Mouse (Mus musculus): ENCODE results near the gene Dock8. TPM values are rescaled to one million over a fixed set of nuclear protein-coding genes. Genes with fewer than 3 reads are reported as not detected.

Dock8 gene
- 13.7 TPM for polyA plus RNA-seq (2014; fragmentation: Illumina TruSeq; extraction: RNeasy Lipid Tissue Mini Kit (QIAGEN cat#74804))

DNA sequence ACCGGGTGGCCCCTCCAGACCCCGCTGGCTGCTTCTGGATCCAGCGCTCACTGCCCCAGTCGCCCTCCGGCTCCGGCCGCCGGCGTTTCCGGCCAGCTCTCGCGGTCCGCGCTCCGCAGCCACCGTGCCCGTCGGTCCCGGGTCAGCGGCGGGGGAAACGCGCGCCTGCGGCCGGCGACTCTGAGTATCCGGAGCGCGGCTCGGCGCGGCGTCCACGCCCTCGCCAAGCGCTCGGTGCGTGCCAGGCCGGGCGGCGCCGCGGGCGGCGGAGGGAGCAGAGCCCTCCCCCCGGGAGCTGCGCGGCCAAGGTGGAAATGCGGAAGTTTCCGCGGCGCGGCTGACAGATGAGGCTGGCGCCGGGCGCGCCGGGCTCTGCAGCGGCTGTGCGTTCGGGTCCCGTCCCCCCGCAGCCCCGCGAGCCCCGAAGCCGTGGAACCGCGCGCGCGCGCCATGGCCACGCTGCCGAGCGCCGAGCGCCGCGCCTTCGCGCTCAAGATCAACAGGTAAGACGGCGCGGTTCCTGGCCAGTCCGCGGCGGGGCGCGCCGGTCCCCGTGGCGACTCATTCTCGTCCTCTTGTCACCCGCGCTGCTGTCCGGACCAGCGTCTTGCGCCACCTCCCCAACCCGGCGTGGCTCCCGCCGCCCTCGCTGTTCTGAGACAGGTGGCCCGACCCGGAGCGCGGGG, at the start of gene Dock8:
Dock8 (plus strand) TSS at position 334 of the 686 bp plus-strand sequence.

DNA sequence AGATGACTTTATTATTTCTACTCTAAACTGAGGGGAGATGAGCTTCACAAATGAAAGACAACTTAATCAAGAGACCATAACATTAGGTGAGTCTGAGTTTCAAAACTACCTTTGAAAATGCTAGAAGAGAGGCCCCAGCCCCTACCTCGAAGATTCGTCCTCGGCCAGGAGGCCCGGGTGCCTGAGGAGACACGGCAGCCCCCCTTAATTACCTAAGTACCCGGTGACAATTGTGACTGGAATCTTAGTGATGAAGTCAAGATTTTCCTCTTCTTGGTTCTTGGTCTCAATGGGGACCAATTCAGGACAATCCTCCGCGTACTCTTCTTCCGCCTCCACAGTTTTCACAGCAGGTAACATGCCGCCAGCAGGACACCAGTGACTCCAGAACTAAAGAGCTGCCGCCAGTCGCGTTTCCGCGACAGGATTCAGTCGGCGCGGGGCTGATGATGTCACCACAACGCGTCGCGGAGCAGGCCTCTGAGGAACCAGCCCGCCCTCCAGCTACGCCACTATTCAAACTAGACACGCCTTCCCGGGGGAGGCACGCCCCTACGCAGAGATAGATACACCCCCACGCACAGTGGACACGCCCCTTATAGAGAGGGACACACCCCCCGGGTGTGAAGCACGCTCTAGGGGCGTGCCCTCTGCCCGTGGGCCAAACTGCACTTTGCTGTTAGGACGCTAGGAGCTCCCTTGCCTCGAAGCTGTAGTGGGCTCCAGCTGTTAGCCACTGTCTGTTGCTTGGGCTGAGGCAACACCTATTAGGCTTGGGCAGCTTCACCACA, 38.0 kb upstream of the Dock8 start, which contains the start of gene Cbwd1:
Cbwd1 (minus strand) TSS at position 439 of the 791 bp plus-strand sequence.

DNA sequence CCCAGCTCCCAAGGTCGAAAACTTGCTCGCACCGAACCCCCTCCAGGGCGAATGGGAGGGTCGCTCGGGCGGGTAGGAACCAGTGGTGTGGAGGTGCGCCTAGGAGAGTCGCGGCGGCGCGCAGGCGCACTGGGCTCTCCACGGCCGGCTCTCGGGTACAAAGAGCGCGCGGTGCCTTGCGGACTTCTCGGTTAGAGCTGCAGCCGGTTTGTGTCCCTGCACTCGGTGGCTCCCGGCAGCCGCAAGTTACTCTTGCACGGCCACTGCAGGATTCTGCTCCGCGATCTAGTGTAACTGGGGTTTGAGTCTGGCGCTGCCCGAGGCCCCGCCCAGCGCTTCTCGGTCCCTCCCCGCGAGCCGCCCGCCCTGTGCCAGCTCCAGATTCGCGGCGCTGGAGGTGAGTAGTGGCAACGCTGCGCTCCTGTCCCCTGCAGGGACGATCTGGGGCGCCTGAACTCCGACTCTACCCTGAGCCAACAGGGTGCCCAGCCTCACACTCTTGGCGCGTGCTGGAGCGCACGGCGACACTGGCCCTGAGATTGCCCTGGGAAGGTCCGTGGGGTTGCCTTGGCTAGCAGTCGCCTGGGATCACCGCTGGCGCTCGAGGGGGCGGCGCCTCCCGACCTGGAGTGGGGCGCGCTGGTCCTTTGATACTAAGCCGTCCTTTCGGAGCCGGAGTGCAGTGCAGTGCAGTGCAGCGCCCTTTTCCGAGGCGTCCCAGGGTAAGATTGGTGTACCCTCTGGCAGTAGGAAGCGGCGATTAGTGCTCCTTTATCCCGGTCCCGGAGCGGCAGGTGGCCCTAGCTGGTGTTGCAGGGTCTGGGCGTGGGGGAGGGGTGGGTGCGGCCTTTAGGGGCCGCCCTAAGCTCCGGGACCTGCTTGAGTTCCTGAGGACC, 237.5 kb downstream of the Dock8 start, which contains the start of gene Kank1:
Kank1 (plus strand) TSS at position 380 of the 896 bp plus-strand sequence.

Other genes starting within 250 kb of the Dock8 start
- gene Pgm5, start 137.7 kb upstream of the Dock8 start, polyA plus RNA-seq (2014; fragmentation: Illumina TruSeq; extraction: RNeasy Lipid Tissue Mini Kit (QIAGEN cat#74804)) = 78.8 TPM
- gene Gm10053, start 123.8 kb upstream of the Dock8 start, polyA plus RNA-seq (2014; fragmentation: Illumina TruSeq; extraction: RNeasy Lipid Tissue Mini Kit (QIAGEN cat#74804)) = 225 TPM
- gene Foxd4, start 98.3 kb upstream of the Dock8 start, polyA plus RNA-seq (2014; fragmentation: Illumina TruSeq; extraction: RNeasy Lipid Tissue Mini Kit (QIAGEN cat#74804)) = not detected
- 47.6 TPM for gene Cbwd1, start 37.9 kb upstream of the Dock8 start, polyA plus RNA-seq (2014; fragmentation: Illumina TruSeq; extraction: RNeasy Lipid Tissue Mini Kit (QIAGEN cat#74804))
- gene Kank1, start 237.4 kb downstream of the Dock8 start, polyA plus RNA-seq (2014; fragmentation: Illumina TruSeq; extraction: RNeasy Lipid Tissue Mini Kit (QIAGEN cat#74804)) = 23.4 TPM